Mouse (Mus musculus) splenic B cell, adult 2 months (primary cell): ENCODE results near the gene Smarca2.
"Not testable (repeated sequence)": the region's sequence is repeated elsewhere in the genome, so short reads cannot be mapped to it uniquely, and the experiment has no call there.

Experiments used
- DNase-seq: peaks from one replicate; pipeline ENCODE4 v3.0.0-alpha.2; 2011; ENCODE audit warnings: low read depth, low spot score
- H3K27me3 ChIP-seq: 2 replicates; pipeline ENCODE4 v1.6.1; 2012; ENCODE audit warnings: mild to moderate bottlenecking, low read length, moderate library complexity, mixed read lengths; ENCODE audit not compliant: control insufficient read depth, poor library complexity, insufficient read depth, severe bottlenecking
- H3K36me3 ChIP-seq: 2 replicates; pipeline ENCODE4 v1.6.1; 2012; ENCODE audit warnings: mild to moderate bottlenecking, low read length, moderate library complexity, mixed read lengths; ENCODE audit not compliant: control insufficient read depth, poor library complexity, insufficient read depth, severe bottlenecking

Gene Smarca2

DNA sequence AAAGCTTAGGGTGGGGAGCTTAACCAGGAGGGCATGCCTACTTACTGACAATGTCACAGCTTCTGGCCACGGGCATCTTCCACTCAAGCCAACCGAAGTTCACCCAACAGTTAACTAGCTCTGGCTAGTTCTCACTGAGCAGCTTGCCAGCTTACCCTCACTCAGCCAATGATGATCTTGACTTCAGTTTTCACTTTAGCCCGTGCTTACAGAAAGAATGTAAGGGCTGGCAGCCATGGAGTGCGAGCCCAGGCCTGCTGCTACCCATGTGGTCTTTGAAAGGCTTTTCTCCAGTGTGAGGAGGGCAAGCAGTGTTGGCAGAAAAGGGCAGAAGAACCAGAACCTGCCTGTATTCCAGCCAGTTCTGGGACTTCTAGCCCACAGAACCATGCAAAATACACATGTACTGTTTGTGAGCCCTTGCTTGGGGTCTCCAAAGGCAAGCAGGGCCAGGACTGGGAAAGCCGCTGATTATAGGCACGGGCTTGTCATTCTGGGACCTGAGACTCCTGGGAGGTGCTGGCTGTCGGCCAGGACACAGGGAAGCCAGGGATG is 128.8 kb downstream of the Smarca2 start:
- DNase-seq, result no peak
- no peaks in the 10 kb centered on the region for H3K36me3 ChIP-seq
- no peaks in the 10 kb centered on the region for H3K27me3 ChIP-seq

- no peak for DNase-seq
- Histone ChIP-seq H3K27me3 (no peaks in the 10 kb centered on the region), H3K36me3 (no peaks in the 10 kb centered on the region)
These were observed 129.9 kb downstream of the Smarca2 start for GRCm38 (mm10) chr19:26734704-26735109.

GRCm38 (mm10) chr19:26745021-26745420 is 140.2 kb downstream of the Smarca2 start:
- H3K27me3 ChIP-seq, DNase-seq, H3K36me3 ChIP-seq: not testable (repeated sequence)

DNA sequence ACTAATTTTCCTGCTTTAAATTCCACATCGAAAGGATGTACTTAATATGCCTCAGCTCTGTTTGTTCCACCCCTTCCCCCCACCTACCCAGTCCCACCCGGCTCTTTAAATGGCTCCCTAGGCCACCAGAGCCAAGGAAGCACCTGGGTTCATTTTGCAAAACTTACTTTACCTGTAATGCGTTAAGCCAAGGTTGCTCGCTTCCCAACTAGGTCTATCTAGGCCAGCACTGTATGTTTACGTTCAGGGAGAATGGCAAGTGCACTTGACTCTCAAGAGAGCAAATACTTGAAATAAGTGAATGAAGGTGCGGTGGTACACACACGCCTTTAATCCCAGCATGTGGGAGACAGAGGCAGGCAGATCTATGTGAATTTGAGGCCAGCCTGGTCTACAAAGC is 140.7 kb downstream of the Smarca2 start:
- no peaks in the 10 kb centered on the region for H3K27me3 ChIP-seq
- no peak for DNase-seq
- H3K36me3 ChIP-seq, result no peaks in the 10 kb centered on the region

- no peaks in the 10 kb centered on the region for H3K36me3 ChIP-seq
- DNase-seq, result no peak
- no peaks in the 10 kb centered on the region for H3K27me3 ChIP-seq
These were observed 141.4 kb downstream of the Smarca2 start for GRCm38 (mm10) chr19:26746290-26746689.

GRCm38 (mm10) chr19:26746709-26747467 is 142.0 kb downstream of the Smarca2 start:
- Histone ChIP-seq H3K36me3 (no peaks in the 10 kb centered on the region), H3K27me3 (no peaks in the 10 kb centered on the region)
- DNase-seq, result no peak

DNA sequence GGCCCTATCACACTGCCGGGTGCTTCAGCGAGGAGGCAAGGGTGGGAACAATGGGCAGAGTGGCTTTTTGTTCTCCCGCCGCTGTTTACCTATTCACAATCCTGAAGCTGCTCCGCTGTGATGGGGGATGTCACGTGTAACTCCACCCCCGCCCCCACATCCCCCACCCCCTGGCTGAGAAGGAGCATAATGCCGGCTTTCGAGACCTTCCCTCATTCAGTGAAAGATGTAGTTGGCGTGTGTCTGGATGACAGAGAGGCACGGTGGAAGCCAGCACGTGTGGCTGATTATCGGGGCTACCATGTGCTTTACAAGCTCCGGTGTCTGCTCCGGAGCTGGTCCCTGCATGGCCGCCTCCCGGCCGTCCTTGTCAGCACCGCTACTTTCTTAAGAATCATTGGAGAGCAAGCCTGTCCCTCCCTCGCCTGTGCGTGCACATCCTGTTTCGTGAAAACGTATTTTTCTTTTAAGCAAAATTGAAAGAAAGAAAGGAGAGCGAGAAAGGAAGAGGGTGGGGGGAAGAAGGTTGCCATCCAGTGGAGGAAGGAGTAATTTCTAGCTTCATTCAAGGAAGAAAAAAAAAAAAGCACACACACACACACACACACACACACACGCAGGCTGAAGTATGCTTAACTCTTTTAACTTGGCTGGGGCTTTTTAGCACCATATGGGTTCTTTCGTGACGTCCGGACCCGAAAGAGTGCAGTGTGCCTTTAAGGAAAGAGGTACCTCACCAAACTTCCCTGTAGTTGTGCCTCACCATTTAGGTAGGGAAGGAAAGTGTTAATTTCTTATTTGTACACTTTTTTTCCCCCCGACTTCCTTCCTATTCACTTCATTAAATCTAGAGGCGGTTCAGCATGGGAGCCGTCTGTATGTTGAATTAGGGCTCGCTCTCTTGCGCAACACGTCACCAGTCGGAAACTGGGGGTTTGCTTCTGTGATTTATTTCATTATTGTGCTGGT is 143.0 kb downstream of the Smarca2 start:
- DNase-seq, result peak; percentile 87
- Histone ChIP-seq H3K27me3 (no peaks in the 10 kb centered on the region), H3K36me3 (no peaks in the 10 kb centered on the region)

- DNase-seq, result no peak
- H3K36me3 ChIP-seq, result no peaks in the 10 kb centered on the region
- no peaks in the 10 kb centered on the region for H3K27me3 ChIP-seq
These were observed 143.8 kb downstream of the Smarca2 start for GRCm38 (mm10) chr19:26748676-26749075.

DNA sequence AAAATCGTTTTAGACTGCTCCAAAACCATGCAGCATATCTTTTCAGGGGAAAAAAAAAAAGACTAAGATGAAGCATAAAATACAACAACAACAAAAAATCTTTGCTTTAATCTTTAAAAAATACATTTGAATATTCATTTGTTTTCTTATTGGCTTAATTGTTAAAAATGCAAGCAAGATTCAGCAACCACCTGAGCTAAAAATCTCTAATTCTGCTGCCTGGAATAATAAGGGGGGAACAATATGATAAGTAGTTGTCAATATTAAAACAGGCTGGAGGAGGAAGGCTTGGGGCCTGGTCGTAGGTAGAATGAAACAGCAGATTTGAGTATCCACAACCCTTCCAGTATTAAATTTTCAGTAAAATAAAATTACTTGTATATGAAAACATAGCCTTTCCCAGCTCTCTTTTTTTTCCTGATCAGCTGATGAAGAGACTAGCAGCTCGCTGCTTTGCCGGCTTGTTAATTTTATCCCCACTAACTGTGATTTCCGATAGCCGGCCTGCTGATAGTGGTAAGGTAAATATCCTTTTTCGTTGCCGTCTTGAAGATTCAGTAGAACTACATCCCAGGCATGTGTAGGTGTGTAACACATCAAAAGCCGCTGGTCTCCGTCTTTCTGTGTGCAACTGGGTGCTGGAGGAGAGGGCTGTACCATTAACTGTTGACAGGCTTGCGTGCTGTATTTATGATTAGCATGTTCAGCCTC is 144.7 kb downstream of the Smarca2 start:
- DNase-seq, result no peak
- no peaks in the 10 kb centered on the region for H3K36me3 ChIP-seq
- no peaks in the 10 kb centered on the region for H3K27me3 ChIP-seq

DNA sequence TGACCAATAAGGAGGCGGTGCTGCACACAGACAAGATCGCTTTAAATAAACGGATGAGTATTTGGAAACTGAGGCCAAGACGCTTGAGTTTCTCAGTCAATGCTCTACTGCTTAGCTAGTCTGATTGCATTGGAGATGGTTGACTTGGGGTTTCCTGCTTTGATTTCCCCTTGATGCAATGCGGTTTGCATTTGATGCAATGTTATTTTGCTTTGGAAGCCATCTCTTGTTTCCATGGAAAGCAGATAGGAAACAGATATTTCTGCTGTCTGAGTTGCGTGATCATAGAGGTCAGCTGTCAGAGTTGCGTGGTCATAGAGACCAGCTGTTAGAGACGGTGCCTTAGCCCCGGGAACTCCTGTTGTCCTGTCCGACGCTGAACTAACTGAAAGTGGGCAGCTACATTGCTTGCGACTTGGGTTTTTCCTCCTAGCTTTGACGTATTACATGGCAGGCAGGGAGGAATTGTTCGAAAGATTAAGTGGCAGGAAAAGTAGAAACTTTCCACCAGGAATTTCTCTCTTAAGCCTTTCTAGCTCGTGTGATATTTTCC is 147.8 kb downstream of the Smarca2 start:
- Histone ChIP-seq H3K27me3 (no peaks in the 10 kb centered on the region), H3K36me3 (no peaks in the 10 kb centered on the region)
- no peak for DNase-seq

DNA sequence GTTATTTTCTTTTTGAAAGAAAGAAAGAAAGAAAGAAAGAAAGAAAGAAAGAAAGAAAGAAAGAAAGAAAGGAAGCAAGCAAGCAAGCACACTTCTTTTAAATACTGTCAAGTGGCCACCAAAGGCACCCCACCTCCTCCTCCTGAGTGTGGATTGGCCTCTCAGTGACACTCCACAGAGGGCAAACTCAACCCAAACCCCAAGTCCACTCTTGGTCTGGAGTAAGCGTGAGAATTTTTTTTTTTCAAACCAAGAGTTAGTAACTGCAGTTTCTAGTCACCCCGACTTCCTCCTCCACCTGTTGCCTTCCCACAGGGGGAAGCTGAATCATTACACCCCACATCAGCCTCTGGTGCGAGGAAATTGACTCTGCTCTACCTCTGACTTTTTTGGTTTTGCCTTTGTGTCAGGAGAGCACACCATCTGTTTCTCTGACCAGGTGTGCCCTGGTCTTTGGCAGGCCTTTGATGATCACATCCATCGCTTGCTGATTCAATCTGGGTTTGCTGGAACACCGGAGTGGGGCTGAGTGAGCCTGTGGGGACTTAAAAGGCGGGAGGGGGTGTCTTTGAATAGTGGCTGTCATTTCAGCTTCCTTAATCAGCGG is 148.5 kb downstream of the Smarca2 start:
- Histone ChIP-seq H3K27me3 (no peaks in the 10 kb centered on the region), H3K36me3 (no peaks in the 10 kb centered on the region; the same call in 1 of the 2 replicates)
- DNase-seq, result peak; percentile 36

DNA sequence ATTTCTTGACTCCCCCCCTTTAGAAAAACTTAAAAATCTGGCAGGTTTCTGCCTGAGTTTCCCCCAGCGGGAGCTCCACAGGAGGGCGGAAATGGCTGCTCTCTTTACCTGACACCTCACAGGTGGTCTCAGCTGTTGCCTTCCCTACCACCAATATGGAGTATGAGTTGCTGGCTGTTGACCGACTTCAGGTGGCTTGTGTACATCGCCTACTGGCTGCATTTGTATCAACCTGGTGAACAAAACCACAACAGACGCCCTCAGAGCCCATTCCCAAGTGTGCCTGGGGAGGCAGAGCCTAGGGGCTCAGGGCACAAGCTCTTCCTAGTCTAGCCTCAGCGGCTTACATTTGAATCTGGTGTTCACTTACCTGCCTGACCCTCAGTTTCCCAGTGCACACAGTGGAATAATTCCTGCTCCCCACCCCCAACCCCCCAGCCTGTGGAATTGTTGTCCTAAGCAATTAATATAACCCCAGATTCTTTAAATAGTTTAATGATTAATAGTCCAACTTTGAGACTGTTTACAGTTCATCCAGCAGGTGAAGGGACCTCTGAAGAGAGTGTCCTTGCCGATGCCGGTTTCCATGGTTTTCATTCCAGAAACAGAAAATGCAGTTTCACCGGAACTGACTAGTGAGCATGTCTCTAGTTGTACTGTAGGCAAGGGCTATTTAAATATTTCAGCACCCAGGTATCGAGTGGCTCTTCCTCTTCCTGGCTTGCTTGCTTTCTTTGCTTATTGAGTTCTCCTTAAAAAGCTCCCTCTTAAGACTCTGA is 149.4 kb downstream of the Smarca2 start:
- DNase-seq, result no peak
- no peaks in the 10 kb centered on the region for H3K27me3 ChIP-seq

GRCm38 (mm10) chr19:26755991-26756390 is 151.1 kb downstream of the Smarca2 start:
- DNase-seq, result no peak
- H3K27me3 ChIP-seq, result no peaks in the 10 kb centered on the region
- no peaks in the 10 kb centered on the region; the same call in 1 of the 2 replicates for H3K36me3 ChIP-seq

More for the DNA sequence above, 149.4 kb downstream of the Smarca2 start:
- no peaks in the 10 kb centered on the region; the same call in 1 of the 2 replicates for H3K36me3 ChIP-seq
